7 mouse cellular contexts compared by ENCODE assay signal in genomic region chr2:172731408-172731807, GRCm38 (mm10).
DNase-seq lines count a peak whose midpoint lies in the region; ATAC-seq lines count a peak whose summit lies in the region.

No protein-coding gene starts in this region.

- H3K27ac ChIP-seq in forebrain, embryonic 16.5 days (ENCODE audit: low read length), result no peak overlapping the region
- no peak overlapping the region for H3K27ac ChIP-seq in limb, embryonic 15.5 days

- H3K9me3 ChIP-seq in forebrain, embryonic 16.5 days (ENCODE audit: control insufficient read depth, low read length), result no peaks in the 10 kb centered on the region
- H3K9me3 ChIP-seq in limb, embryonic 15.5 days, result no peaks in the 10 kb centered on the region

- H3K4me1 ChIP-seq in forebrain, embryonic 16.5 days (replicated peaks; ENCODE audit: control insufficient read depth, insufficient read depth, low read length), result peaks cover 32% of the 10 kb centered on the region
- peaks cover 29% of the 10 kb centered on the region for H3K4me1 ChIP-seq in limb, embryonic 15.5 days

- peak overlapping the region; percentile 23 for H3K4me3 ChIP-seq in forebrain, embryonic 16.5 days (replicated peaks; ENCODE audit: low read length)
- peak overlapping the region; percentile 11; the same call in 1 of the 2 replicates for H3K4me3 ChIP-seq in limb, embryonic 15.5 days

- H3K27me3 ChIP-seq in forebrain, embryonic 16.5 days (replicated peaks; ENCODE audit: control insufficient read depth, insufficient read depth, low read length), result peaks cover 7% of the 10 kb centered on the region; the same call in 1 of the 2 replicates
- peaks cover 83% of the 10 kb centered on the region for H3K27me3 ChIP-seq in limb, embryonic 15.5 days

- peak overlapping the region; percentile 33; the same call in 1 of the 2 replicates for H3K9ac ChIP-seq in forebrain, embryonic 16.5 days (replicated peaks; ENCODE audit: low read depth, low read length)
- no peak overlapping the region for H3K9ac ChIP-seq in limb, embryonic 15.5 days

- no peak for ATAC-seq in forebrain, embryonic 16.5 days
- no peak for ATAC-seq in limb, embryonic 15.5 days (ENCODE audit: insufficient number of reproducible peaks, low FRiP score, low TSS enrichment, low read depth)

- no peaks in the 10 kb centered on the region for H3K36me3 ChIP-seq in forebrain, embryonic 16.5 days (ENCODE audit: control insufficient read depth, insufficient read depth)
- H3K36me3 ChIP-seq in limb, embryonic 15.5 days, result no peaks in the 10 kb centered on the region

- H3K4me2 ChIP-seq in forebrain, embryonic 16.5 days (ENCODE audit: low read length), result peak overlapping the region; percentile 38
- peak overlapping the region; percentile 17; the same call in 1 of the 2 replicates for H3K4me2 ChIP-seq in limb, embryonic 15.5 days

- DNase-seq in urinary bladder, postnatal 14 days (ENCODE audit: low spot score), result peak; percentile 4
- no peak for DNase-seq in urinary bladder, postnatal 25 days (ENCODE audit: low spot score)
- no peak for DNase-seq in thymus, postnatal 14 days
- no peak for DNase-seq in testis, postnatal 10 days (ENCODE audit: low spot score)
- no peak for DNase-seq in urinary bladder, adult 18-20 months (ENCODE audit: low spot score in 2 of 2)

- 3% methylated on average over 18 of the region's 18 CpGs for WGBS in forebrain, embryonic 16.5 days
- 2% methylated on average over 18 of the region's 18 CpGs for WGBS in limb, embryonic 15.5 days
